Mouse (Mus musculus): ENCODE measurements around the gene Egfl8. TPM values are rescaled to one million over a fixed set of nuclear protein-coding genes. Genes with fewer than 3 reads are reported as not detected.

Egfl8 gene
- polyA plus RNA-seq (2012; rRNA removed), result 6.8 and 9.5 TPM in 2 replicates

DNA sequence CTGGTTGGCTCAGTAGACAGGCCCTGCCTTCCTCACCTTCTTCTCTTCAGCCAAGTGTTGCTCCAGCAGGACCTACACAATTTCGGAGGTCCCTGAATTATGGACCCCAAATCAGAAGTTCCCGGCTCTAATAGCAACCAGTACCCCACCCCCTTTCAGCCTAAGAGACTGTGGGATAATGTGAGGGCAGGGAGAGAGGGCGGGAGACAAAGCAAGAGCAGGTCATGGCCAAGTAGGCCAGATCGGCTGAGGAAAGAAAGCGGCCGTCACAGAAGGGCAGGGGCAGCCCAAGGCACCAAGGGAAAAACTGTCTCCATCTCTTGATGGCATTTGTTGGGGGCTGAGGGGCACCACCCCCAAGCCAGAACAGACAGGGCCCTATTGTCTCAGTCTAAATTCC lies at the start of gene Egfl8:
TSS of gene Egfl8 (minus strand) at position 101 of the 400 bp plus-strand sequence.

DNA sequence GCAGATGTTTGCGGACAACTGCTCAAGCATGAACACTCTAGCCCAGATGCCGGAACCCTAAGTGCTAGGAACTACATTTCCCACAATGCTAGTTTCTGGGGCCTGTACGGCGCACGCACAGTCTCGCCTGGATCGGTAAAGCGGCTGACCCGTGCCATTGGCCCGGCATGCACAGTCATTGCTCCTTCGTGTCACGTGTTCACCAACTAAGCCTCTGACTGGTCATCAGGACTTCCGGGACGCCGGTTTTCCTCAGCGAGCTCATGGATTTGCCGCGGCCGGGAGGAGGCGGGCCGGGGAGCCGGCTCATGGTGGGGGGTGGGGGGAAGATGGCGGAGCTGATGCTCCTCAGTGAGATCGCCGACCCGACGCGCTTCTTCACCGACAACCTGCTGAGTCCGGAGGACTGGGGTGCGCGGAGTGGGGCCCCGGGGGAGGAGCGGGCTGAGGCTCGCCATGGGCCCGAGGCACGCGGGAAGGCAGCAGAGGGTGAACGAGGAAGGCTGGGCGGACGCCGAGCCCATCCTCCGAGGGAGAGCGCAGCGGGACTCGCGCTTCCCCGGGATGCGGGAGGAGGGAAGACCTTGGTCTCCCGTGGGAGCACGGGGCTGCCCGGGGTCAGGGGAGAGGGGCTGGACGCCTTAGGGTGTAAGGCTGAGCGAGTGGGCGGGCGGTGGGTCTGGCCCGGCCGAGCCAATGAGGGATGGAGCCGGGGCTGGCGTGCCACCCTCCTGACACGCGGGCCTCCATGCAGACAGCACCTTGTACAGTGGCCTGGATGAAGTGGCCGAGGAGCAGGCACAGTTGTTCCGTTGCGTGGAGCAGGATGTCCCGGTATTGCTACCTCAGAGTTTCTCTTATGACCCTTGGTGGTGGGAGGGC lies 31.4 kb upstream of the Egfl8 start, which contains the start of gene Atf6b:
TSS of gene Atf6b (plus strand) at position 241 of the 882 bp plus-strand sequence.

DNA sequence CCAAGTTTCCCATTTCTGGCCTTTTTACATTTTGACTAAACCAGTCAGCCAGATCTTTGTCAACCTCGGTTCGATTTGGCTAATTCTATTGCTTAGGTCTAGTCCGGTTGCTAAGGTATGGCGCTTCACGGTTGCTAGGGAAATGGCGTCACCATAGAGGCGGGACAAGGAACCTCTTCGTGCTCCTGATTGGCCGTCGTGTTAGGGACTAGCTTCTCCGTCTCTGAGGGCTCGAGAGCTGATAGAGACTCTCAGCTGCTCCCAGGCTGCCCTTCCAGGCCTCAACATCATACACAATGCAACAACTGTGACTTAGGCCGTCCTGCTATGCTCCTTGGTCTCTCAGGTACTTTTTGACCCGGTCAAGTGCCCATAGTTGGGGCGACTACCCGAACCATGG lies 28.8 kb upstream of the Egfl8 start, which contains the start of gene Fkbpl:
TSS of gene Fkbpl (plus strand) at position 157 of the 400 bp plus-strand sequence.

GRCm38 (mm10) chr17:34629221-34629751 lies 13.5 kb upstream of the Egfl8 start, which contains the start of gene Prrt1:
Gene Prrt1 (plus strand): TSS chr17:34629533.

DNA sequence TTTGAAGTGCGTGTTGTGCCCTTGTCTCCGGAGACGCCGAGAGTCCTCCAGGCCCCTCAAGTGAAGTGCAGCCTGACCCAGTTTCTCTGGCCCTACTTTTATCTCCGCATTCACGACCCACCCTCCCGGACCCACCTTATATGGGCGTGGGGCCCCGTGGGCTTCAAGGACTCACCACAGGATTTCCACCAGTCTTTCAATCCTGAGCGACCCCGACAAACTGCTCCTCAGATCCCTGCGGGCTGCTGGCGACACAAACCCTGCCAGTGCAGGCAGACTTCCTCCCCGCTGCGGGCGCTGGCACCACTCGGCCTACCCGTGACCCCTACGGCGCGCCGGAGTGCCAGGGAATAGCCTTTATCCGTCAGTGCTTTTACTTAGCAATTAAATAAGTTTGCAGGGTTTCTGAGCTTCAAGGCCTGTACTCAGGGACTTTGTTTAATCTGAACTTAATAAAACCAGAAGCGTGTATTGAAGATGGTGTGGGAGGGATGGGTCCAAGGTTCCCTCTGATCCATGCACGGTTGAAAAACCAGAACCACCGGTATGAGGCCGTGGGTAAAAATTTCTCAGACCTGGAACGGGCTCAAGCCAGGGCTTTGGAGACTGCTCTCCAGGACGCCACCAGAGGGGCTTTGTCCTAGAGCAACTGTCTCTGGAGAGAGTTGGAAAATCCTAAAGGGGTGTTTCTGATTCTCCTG lies 12.3 kb upstream of the Egfl8 start, which contains the start of gene Ppt2:
TSS of gene Ppt2 (minus strand) at position 568 of the 701 bp plus-strand sequence.

DNA sequence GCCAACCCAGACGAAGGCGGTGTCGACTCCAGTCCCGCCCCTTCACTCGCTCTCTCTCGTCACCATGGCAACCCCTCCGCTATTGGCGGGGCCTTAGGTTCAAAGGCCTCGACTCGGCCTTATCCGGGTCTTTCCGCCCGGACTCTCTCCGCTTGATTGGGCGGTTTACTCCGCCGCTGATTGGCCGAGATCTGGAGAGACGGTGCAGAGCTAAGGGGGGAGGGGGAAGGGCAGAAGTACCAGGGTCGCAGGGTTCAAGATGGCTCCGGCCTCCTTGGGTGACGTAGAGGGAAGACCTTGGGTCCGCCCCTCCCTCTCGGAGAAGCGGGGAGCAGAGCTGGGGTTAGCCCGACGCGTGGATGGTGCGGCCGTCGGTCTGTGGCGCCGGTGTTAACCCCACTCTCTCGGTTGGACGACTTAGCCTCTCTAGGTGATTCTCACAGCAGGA lies 11.7 kb downstream of the Egfl8 start, which contains the start of gene Agpat1:
TSS of gene Agpat1 (plus strand) at position 202 of the 448 bp plus-strand sequence.

GRCm38 (mm10) chr17:34603375-34604060 lies 12.3 kb downstream of the Egfl8 start, which contains the start of gene Rnf5:
Gene Rnf5 (minus strand): TSS chr17:34603690.

DNA sequence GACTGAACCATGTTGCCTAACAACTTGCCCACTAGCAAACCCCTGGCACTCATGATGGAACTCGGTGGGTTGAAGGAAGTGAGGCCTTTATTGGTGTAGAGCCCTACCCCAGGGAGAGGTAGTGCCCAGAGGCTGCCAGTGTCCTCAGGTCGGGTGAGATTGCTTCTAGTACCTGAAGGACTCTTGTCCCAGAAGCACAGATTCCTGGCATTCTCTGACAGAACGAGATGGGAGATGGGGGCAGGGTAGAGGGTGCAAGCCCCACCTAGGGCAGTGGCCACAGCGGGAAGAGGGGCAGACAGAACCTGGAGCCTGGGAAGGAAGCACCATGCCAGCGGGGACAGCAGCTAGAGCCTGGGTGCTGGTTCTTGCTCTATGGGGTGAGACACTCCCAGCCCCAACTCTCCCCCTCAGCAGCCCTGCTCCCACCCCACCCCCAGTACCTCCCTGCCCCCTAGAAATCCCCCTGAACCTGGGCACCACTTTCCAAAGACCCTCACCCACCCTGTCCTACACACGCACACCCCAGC lies 18.1 kb downstream of the Egfl8 start, which contains the start of gene Ager:
TSS of gene Ager (plus strand) at position 297 of the 530 bp plus-strand sequence.

DNA sequence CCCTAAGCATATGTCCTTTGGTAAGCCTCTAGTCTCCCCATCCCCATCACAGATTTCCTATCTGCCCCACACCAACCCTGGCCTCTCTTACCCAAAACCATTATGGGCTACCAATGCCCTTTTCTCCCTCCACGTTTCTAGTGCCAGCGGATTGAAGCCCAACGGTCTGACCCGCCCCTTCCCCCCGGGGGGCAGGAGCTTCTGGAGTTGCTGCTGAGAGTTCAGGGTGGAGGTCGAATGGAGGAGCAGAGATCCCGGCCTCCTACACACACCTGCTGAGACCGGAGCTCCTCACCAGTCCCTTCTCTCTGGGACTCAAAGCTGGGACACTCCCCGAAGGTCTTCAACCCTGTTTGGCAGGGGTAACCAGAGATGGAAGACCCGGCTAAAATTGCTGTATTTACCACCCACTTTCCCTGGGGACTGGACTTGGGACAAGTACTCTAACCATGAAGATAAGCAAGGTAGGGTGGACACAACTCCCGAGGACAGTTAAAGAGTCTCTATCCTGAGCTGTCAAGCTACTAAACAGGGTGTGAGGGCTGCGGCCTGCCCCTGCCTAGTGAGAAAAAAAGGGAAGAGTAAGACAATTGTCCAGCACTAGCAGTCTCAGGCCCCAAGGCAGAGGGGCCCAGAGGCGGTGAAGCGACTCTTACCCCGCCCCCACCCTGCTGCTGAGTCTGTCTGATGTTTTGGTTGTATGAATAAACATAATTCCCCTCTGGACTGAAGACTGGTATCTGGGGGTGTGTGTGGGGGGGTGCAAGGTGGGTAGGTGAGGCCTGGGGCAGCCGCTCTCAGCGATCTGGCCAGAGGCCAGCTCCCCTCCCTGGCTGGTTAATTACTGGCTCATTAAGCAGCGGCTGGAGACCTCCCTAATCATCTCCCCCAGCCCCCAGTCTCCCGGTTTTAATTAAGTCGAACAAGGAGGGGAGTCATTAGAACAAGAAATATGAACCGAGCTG lies 24.5 kb downstream of the Egfl8 start, which contains the start of gene Pbx2:
TSS of gene Pbx2 (plus strand) at position 238 of the 965 bp plus-strand sequence.

GRCm38 (mm10) chr17:34589681-34590101 lies 26.1 kb downstream of the Egfl8 start, which contains the start of gene Gpsm3:
Gene Gpsm3 (plus strand): TSS chr17:34589806.

GRCm38 (mm10) chr17:34564003-34564421 lies 51.8 kb downstream of the Egfl8 start, which contains the start of gene Notch4:
Gene Notch4 (plus strand): TSS chr17:34564268.

Other genes with a start within 250 kb of the Egfl8 start
- not detected in 2 replicates for gene Btnl1, start 238.8 kb downstream of the Egfl8 start, polyA plus RNA-seq (2012; rRNA removed)
- 4.8 and 7.0 TPM in 2 replicates for gene BC051142, start 217.2 kb downstream of the Egfl8 start, polyA plus RNA-seq (2012; rRNA removed)
- gene Btnl4, start 138.7 kb downstream of the Egfl8 start, polyA plus RNA-seq (2012; rRNA removed), result not detected in 2 replicates
- gene Btnl6, start 98.6 kb downstream of the Egfl8 start, polyA plus RNA-seq (2012; rRNA removed), result not detected in 2 replicates
- gene Notch4, start 51.7 kb downstream of the Egfl8 start, polyA plus RNA-seq (2012; rRNA removed), result 12.7 and 23.2 TPM in 2 replicates
- 3.7 and 6.2 TPM in 2 replicates for gene Gpsm3, start 26.2 kb downstream of the Egfl8 start, polyA plus RNA-seq (2012; rRNA removed)
- 163 and 174 TPM in 2 replicates for gene Pbx2, start 24.7 kb downstream of the Egfl8 start, polyA plus RNA-seq (2012; rRNA removed)
- gene Ager, start 18.1 kb downstream of the Egfl8 start, polyA plus RNA-seq (2012; rRNA removed), result 12.3 and 15.5 TPM in 2 replicates
- gene Rnf5, start 12.3 kb downstream of the Egfl8 start, polyA plus RNA-seq (2012; rRNA removed), result 146 and 186 TPM in 2 replicates
- 91.7 and 142 TPM in 2 replicates for gene Agpat1, start 11.7 kb downstream of the Egfl8 start, polyA plus RNA-seq (2012; rRNA removed)
- gene Ppt2, start 12.5 kb upstream of the Egfl8 start, polyA plus RNA-seq (2012; rRNA removed), result 18.8 and 23.6 TPM in 2 replicates
- gene Prrt1, start 13.6 kb upstream of the Egfl8 start, polyA plus RNA-seq (2012; rRNA removed), result 7.1 and 9.7 TPM in 2 replicates
- gene Fkbpl, start 28.8 kb upstream of the Egfl8 start, polyA plus RNA-seq (2012; rRNA removed), result 5.1 and 6.5 TPM in 2 replicates
- 59.4 and 71.2 TPM in 2 replicates for gene Atf6b, start 31.2 kb upstream of the Egfl8 start, polyA plus RNA-seq (2012; rRNA removed)
- 0.06 and 0.09 TPM in 2 replicates for gene Tnxb, start 54.6 kb upstream of the Egfl8 start, polyA plus RNA-seq (2012; rRNA removed)
- gene C4b, start 127.9 kb upstream of the Egfl8 start, polyA plus RNA-seq (2012; rRNA removed), result 0.05 and 0.07 TPM in 2 replicates
- 0.04 TPM in 2 replicates for gene Cyp21a1, start 188.6 kb upstream of the Egfl8 start, polyA plus RNA-seq (2012; rRNA removed)
- 46.3 and 66.7 TPM in 2 replicates for gene Stk19, start 221.0 kb upstream of the Egfl8 start, polyA plus RNA-seq (2012; rRNA removed)
- gene Dxo, start 221.0 kb upstream of the Egfl8 start, polyA plus RNA-seq (2012; rRNA removed), result 70.9 and 71.2 TPM in 2 replicates
- 65.5 and 77.4 TPM in 2 replicates for gene Skiv2l, start 234.2 kb upstream of the Egfl8 start, polyA plus RNA-seq (2012; rRNA removed)
- 94.0 and 142 TPM in 2 replicates for gene Nelfe, start 234.4 kb upstream of the Egfl8 start, polyA plus RNA-seq (2012; rRNA removed)
- 1.9 and 6.9 TPM in 2 replicates for gene Cfb, start 246.5 kb upstream of the Egfl8 start, polyA plus RNA-seq (2012; rRNA removed)

All from central nervous system, embryonic 11.5 days (tissue).